Mouse (Mus musculus) heart, embryonic 14.5 days (tissue): Measurements from ENCODE around the gene Hoxa2. TPM values are rescaled to one million over a fixed set of nuclear protein-coding genes. Genes with fewer than 3 reads are reported as not detected.
A peak's percentile ranks its signal among the peaks of the same experiment; 100 is the strongest.

ENCODE experiments used
- ATAC-seq: fragments of 200-750 bp; cut with Nextera tagmentation; 2 replicates; pipeline ENCODE4 v1.8.0; 2017; ENCODE audit warnings: low read depth, moderate TSS enrichment; ENCODE audit not compliant: insufficient number of reproducible peaks, insufficient read depth, low FRiP score
- H3K27ac ChIP-seq, 2 experiments: fragments of 200-500 bp in 1 of 2; fragments of 300-500 bp in 1 of 2; sonication (generic) in 1 of 2; replicated peaks in 1 of 2; 2 replicates each; pipeline ENCODE4 v1.5.1; 2012 to 2014; ENCODE audit warnings: low read depth in 2 of 2, low read length in 2 of 2, control low read depth in 1 of 2, mild to moderate bottlenecking in 1 of 2, mixed read lengths in 1 of 2; ENCODE audit not compliant: control insufficient read depth in 1 of 2, insufficient read depth in 1 of 2
- H3K27me3 ChIP-seq: fragments of 300-500 bp; sonication (generic); 2 replicates; pipeline ENCODE4 v1.6.1; 2014; ENCODE audit warnings: mild to moderate bottlenecking, low read length, control low read depth; ENCODE audit not compliant: control insufficient read depth, insufficient read depth
- H3K36me3 ChIP-seq: fragments of 300-500 bp; sonication (generic); 2 replicates; pipeline ENCODE4 v1.6.1; 2014; ENCODE audit warnings: mild to moderate bottlenecking, control low read depth, low read length, mixed read lengths; ENCODE audit not compliant: control insufficient read depth, insufficient read depth
- H3K4me1 ChIP-seq, 2 experiments: fragments of 200-500 bp in 1 of 2; fragments of 300-500 bp in 1 of 2; sonication (generic) in 1 of 2; 2 replicates each; pipeline ENCODE4 v1.6.1; 2012 to 2014; ENCODE audit warnings: low read length in 2 of 2, control low read depth in 1 of 2, mixed read lengths in 1 of 2; ENCODE audit not compliant: control insufficient read depth in 2 of 2, insufficient read depth in 2 of 2
- H3K4me2 ChIP-seq: fragments of 300-500 bp; sonication (generic); 2 replicates; pipeline ENCODE4 v1.6.1; 2014; ENCODE audit warnings: mild to moderate bottlenecking, low read length
- H3K4me3 ChIP-seq, 2 experiments: fragments of 200-500 bp in 1 of 2; fragments of 300-500 bp in 1 of 2; sonication (generic) in 1 of 2; 2 replicates each; pipeline ENCODE4 v1.5.1; 2012 to 2014; ENCODE audit warnings: low read length in 2 of 2, mild to moderate bottlenecking in 2 of 2, control low read depth in 1 of 2, low read depth in 1 of 2, moderate library complexity in 1 of 2; ENCODE audit not compliant: control insufficient read depth in 1 of 2, insufficient read depth in 1 of 2
- H3K9ac ChIP-seq: fragments of 300-500 bp; sonication (generic); 2 replicates; pipeline ENCODE4 v1.6.1; 2014; ENCODE audit warnings: mild to moderate bottlenecking, low read length
- H3K9me3 ChIP-seq: fragments of 300-500 bp; sonication (generic); 2 replicates; pipeline ENCODE4 v1.6.1; 2016; ENCODE audit warnings: low read length, control low read depth; ENCODE audit not compliant: control insufficient read depth
- WGBS: fragments of 180-500 bp; shearing (Covaris S2); extraction: QIAGEN DNeasy Blood & Tissue Kit; methylation state at CpG from one replicate; pipeline ENCODE4 v1.1.7; 2014; 5-methylcytosine and 5-hydroxymethylcytosine counted together
- polyA plus RNA-seq: library from polyadenylated mRNA; unstranded; fragments of >200 nt; fragmentation: Nextera tagmentation; extraction: Ambion mirVana; gene quantifications from 2 replicates; pipeline ENCODE4 v1.2.1, GENCODE M21; 2014

The Hoxa2 gene
- polyA plus RNA-seq, 1 experiment from 2014 or later, result 0.66 TPM

DNA sequence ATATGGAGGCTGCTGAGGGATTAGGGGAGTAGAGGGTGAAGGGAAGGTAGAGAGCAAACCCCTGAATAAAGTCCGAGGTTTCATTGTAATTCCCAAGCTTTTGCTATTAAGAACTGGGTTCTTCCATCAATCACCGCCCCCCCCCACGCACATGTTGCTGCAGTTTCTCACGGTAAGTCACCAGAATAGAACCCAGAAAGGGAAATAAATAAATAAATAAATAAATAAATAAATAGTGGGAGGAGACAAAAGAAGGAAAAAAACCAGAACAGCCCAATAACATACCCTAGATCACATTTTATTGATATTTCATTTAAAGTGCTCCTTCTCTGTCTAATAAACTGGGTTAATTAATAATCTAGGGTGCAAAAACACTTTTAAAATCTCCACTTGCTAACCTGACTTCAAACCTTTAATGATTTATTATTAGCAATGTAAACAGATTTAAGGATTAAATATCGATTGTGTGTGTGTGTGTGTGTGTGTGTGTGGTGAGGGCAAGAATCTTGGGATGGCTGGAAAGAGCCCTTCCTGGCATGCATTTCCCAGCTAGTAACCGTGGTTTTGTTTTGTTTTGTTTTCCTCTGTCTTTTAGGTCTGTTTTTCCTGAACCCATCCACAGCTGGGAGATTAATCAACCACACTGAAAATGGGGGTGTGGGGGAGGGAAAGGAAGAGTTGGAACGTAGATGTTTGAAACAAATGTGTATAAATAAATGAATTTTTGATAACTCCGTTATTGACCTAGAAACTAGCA is 3.1 kb downstream of the Hoxa2 start:
- H3K27ac ChIP-seq, result no peak overlapping the region
- H3K9me3 ChIP-seq, result no peaks in the 10 kb centered on the region
- H3K36me3 ChIP-seq, result no peaks in the 10 kb centered on the region
- ATAC-seq, result no peak
- H3K27me3 ChIP-seq, result peaks cover 100% of the 10 kb centered on the region
- H3K4me2 ChIP-seq, result peak overlapping the region; percentile 44
- H3K4me1 ChIP-seq, result peaks cover 4 to 15% of the 10 kb centered on the region in 2 experiments; a peak in 3 of 4 replicates
- H3K4me3 ChIP-seq, result peak overlapping the region in 1 of 2 experiments; percentile 67; a peak in 1 of 4 replicates
- WGBS, result 23% methylated on average over 8 of the region's 8 CpGs
- H3K9ac ChIP-seq, result peak overlapping the region; percentile 52; the same call in 1 of the 2 replicates

DNA sequence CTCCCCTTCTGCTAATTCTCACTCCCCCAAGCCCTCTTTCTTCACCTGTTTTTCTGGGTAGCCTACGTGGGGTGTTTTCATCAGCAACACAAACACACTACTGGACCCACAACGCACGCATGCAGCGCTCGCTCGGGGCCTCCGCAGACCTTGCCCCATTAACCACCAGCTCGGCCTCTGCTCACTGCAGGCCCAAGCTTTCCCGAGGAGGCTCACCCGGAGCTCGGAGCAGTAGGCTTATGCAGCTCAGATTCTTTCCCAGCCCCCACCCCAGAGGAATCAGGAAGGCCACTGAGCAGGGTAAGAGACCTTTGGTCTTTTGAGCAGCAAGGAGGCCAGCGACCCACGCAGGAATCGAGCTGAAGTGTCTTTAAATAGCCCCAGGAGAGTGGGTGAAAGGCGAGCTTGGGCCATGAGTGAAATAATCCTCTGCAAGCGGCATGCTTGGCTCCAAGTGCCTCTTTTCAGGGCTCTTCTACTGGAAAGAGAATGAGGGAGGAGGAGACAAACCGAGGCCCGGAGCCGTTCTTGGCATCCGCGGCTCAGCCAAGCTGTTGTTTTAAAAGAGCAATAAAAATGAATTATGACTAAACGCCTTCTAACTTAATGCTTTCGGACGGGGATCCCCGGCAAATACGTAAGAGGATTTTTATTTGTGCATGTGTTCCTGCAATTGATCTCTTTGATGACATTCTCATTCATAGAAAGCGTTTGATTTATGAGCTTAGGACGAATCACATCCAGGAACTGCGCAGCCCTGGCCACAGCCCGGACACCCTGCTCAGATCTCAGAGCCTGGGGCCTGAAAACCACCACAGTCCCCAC is 3.9 kb downstream of the Hoxa2 start:
- WGBS, result 11% methylated on average over 30 of the region's 30 CpGs
- Histone ChIP-seq H3K36me3 (no peaks in the 10 kb centered on the region), H3K9ac (peak overlapping the region; percentile 52; the same call in 1 of the 2 replicates), H3K9me3 (no peaks in the 10 kb centered on the region), H3K4me3 (peak overlapping the region; percentile 12 to 67; a peak in 3 of 4 replicates), H3K4me1 (peaks cover 4 to 15% of the 10 kb centered on the region in 2 experiments; a peak in 3 of 4 replicates), H3K27ac (0 out of 4 replicates have a peak overlapping the region, but pooled peaks of 1 of the 2 experiments have one; percentile 28), H3K4me2 (peak overlapping the region; percentile 44), H3K27me3 (peaks cover 100% of the 10 kb centered on the region)
- ATAC-seq, result no peak

DNA sequence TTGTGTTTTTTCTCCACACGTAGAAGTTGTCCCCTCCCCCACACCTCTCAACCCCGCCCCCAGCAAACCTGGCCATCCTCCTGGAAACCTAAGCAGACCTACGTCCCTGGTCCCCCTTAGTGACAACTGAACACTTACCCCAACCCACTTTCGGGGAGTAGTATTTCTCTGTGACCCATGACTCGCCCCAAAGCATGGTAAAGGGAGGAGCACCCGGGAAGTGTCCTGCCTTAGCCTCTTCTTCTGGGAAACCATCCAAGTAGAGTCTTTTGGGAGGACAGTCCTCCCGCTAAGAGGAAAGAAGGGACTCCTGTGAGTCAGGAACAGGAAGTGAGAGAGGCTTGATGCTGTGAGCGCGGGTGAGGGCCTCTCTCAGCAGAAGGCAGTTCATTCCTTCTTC is 4.7 kb downstream of the Hoxa2 start:
- no peak overlapping the region for H3K27ac ChIP-seq
- H3K4me3 ChIP-seq, result peak overlapping the region; percentile 10 to 67; a peak in 3 of 4 replicates
- peaks cover 4 to 15% of the 10 kb centered on the region in 2 experiments; a peak in 3 of 4 replicates for H3K4me1 ChIP-seq
- H3K9ac ChIP-seq, result 0 out of 2 replicates have a peak overlapping the region, but pooled peaks have one; percentile 52
- H3K9me3 ChIP-seq, result no peaks in the 10 kb centered on the region
- no peak for ATAC-seq
- whole genome bisulfite sequencing, result 8% methylated on average over 8 of the region's 9 CpGs
- H3K4me2 ChIP-seq, result peak overlapping the region; percentile 99
- H3K36me3 ChIP-seq, result no peaks in the 10 kb centered on the region
- peaks cover 100% of the 10 kb centered on the region for H3K27me3 ChIP-seq

DNA sequence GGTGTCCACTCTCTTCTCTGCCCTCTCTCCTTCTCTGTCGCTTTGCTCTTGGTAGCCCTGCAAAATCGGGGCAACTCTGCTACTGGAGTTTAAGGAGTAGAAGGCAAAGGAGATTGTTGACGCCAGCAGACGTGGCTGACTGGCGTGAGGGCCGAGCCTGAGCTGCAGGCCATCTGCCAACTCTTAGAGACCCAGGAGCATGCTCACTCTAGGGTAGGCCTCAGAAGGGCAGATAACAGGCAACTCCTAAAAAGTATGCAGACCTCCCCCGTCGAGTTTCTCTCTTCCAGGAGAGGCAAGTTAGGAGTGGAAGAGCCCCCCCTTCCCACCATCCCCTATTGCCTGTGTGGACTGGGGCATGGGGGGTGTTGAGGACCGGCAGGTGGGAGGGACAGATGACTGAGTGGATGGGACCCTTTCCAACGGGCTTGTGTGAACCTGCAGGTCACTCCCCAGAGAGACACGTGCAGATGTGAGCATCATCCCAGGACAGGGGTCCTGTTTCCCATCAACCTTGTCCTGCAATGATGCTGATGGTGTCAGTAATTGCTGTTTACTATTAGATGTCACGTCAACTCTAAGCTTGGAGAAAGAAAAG is 5.4 kb downstream of the Hoxa2 start:
- Histone ChIP-seq H3K4me2 (peak overlapping the region; percentile 99), H3K4me1 (peaks cover 4 to 15% of the 10 kb centered on the region in 2 experiments; a peak in 3 of 4 replicates), H3K27ac (peak overlapping the region; percentile 55 to 67), H3K9me3 (no peaks in the 10 kb centered on the region), H3K27me3 (peaks cover 100% of the 10 kb centered on the region), H3K9ac (peak overlapping the region; percentile 67), H3K4me3 (peak overlapping the region; percentile 63 to 67), H3K36me3 (no peaks in the 10 kb centered on the region)
- peak; percentile 27; the same call in 1 of the 2 replicates for ATAC-seq
- 7% methylated on average over 12 of the region's 12 CpGs for WGBS

DNA sequence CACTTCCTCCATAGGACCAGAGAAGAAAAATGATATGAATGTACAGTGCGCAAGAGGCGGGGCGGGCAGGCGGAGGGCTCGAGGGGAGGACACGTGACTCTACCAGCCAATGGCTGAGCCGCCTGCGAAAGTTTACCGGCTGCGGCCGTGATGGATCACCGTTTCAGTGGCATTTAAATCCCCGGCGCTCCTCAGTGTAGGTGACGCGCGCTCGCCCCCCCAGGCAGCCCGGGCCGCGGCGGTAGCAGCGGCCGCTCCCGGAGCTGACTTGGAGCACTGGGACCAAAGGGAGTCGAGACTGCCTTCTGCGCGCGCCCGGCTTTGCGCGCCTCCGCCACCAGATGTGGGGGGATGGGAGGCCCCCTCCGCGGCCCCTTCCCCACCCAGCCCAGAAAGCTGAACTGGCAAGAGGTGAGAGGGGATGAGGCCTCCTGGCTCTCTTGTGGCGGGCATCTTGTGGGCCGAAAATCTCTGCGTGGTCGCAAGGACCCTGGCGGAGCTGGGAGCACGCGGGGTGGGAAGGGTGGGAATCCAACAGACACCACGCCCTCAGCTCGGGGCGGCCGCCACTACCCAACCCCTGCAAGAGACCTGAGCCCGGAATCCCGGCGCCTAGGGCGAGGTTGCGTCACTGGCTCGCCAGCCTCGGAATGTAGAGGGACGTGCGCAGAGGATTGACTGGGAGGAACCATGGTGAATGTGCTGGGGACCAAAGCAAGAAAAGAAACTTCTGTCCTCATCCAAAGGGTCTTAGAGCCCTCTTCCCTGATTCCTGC is 6.2 kb downstream of the Hoxa2 start, which contains the start of gene Hoxa1:
Hoxa1 (minus strand) TSS at position 42 of the 776 bp plus-strand sequence.
- peak within 1 kb of the TSS; percentile 99 for H3K4me2 ChIP-seq
- H3K36me3 ChIP-seq, result no peaks in the 10 kb centered on the region
- peaks cover 100% of the 10 kb centered on the region for H3K27me3 ChIP-seq
- WGBS, result 1% methylated on average over 52 of the region's 55 CpGs
- H3K4me1 ChIP-seq, result peaks cover 3 to 15% of the 10 kb centered on the region in 2 experiments; a peak in 3 of 4 replicates
- H3K9ac ChIP-seq, result peak within 1 kb of the TSS; percentile 67
- H3K4me3 ChIP-seq, result peak within 1 kb of the TSS; percentile 63 to 67
- no peaks in the 10 kb centered on the region for H3K9me3 ChIP-seq
- peak; percentile 67 for ATAC-seq
- H3K27ac ChIP-seq, result peak within 1 kb of the TSS; percentile 55 to 67

DNA sequence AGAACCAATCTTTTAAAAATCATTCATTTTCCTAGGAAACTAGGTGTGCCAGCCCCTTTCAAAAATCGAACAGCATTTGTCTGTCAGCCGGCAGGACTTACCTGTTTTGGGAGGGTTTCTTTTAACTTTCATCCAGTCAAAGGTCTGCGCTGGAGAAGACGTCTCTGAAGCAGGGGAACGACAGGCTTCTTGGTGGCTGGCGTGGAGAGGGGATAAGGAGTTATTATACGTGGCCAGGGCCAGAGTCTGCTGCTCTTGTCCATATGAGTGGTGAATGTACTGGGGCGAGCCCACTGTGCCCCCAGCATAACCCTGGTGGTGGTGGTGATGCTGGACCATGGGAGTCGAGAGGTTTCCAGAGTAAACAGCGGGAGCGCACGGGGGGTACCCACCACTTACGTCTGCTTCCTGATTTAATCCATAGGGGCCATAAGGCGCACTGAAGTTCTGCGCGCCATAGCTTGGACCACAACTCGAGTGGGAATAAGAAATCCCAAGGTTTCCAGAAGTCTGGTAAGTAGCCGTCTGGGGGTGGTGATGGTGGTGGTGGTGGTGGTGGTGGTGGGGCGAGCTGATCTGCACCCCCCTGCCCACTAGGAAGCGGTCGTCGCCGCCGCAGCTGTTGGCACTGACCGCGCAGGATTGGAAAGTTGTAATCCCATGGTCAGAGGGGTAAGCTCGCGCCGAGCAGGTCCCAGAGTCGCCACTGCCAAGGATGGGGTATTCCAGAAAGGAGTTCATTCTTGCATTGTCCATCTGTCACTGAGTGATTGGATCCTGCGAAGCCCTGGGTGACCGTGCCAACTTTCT is 7.0 kb downstream of the Hoxa2 start:
- Histone ChIP-seq H3K27me3 (peaks cover 100% of the 10 kb centered on the region), H3K4me1 (peaks cover 0 to 15% of the 10 kb centered on the region in 2 experiments; a peak in 3 of 4 replicates), H3K9me3 (no peaks in the 10 kb centered on the region), H3K4me3 (peak overlapping the region; percentile 63 to 67), H3K36me3 (no peaks in the 10 kb centered on the region), H3K4me2 (peak overlapping the region; percentile 99), H3K27ac (no peak overlapping the region), H3K9ac (peak overlapping the region; percentile 9; the same call in 1 of the 2 replicates)
- no peak for ATAC-seq
- under 1% methylated on average over 32 of the region's 32 CpGs for WGBS
